Mouse (Mus musculus) adrenal gland, postnatal 36 days (tissue): ENCODE results near the gene Taf8. TPM values are rescaled to one million over a fixed set of nuclear protein-coding genes. Genes with fewer than 3 reads are reported as not detected.

Experiments
- total RNA-seq, 2 experiments: library from RNA; stranded (reverse); gene quantifications; 2 replicates each; pipeline ENCODE4 v1.2.3; 2021

Gene Taf8
- total RNA-seq, 2 experiments from 2014 or later, result 18.5 to 21.2 TPM

Other genes starting within 250 kb of the Taf8 start
- 10 to 100 TPM; 37.5 to 52.8 TPM for gene Mrps10, start 133.4 kb downstream of the Taf8 start, total RNA-seq
- 1 to 10 TPM in 1 of 2 experiments, under 1 TPM in 1; 0.60 to 2.4 TPM for gene Guca1b, start 116.9 kb downstream of the Taf8 start, total RNA-seq
- 1 to 10 TPM; 1.2 to 1.7 TPM for gene Guca1a, start 101.7 kb downstream of the Taf8 start, total RNA-seq
- gene AI661453, start 65.7 kb downstream of the Taf8 start, total RNA-seq, result under 1 TPM; 0.23 to 0.60 TPM
- not detected for gene 1700001C19Rik, start 64.9 kb downstream of the Taf8 start, total RNA-seq
- 100 to 1,000 TPM; 408 to 430 TPM for gene Ccnd3, start 2.8 kb upstream of the Taf8 start, total RNA-seq
- gene Bysl, start 109.2 kb upstream of the Taf8 start, total RNA-seq, result 10 to 100 TPM; 18.7 to 24.8 TPM
- gene Med20, start 109.3 kb upstream of the Taf8 start, total RNA-seq, result 10 to 100 TPM; 39.5 to 40.0 TPM
- gene Gm20517, start 109.3 kb upstream of the Taf8 start, total RNA-seq, result 1 to 10 TPM; 3.4 to 3.7 TPM
- 1 to 10 TPM; 4.1 to 5.6 TPM for gene Usp49, start 128.4 kb upstream of the Taf8 start, total RNA-seq
- gene Tomm6, start 186.1 kb upstream of the Taf8 start, total RNA-seq, result 100 to 1,000 TPM; 229 to 241 TPM
- gene Frs3, start 186.7 kb upstream of the Taf8 start, total RNA-seq, result 1 to 10 TPM; 2.8 to 5.4 TPM
- under 1 TPM; 0.40 to 0.86 TPM for gene Gm21981, start 192.2 kb upstream of the Taf8 start, total RNA-seq
- gene Prickle4, start 192.4 kb upstream of the Taf8 start, total RNA-seq, result 1 to 10 TPM; 3.0 to 3.1 TPM
- gene Pgc, start 224.6 kb upstream of the Taf8 start, total RNA-seq, result not detected
- 10 to 100 TPM; 18.6 to 18.9 TPM for gene Tfeb, start 234.7 kb upstream of the Taf8 start, total RNA-seq